Mouse (Mus musculus) lung, postnatal 0 days (tissue): ENCODE results near the gene Spock1.

Source experiments
- CTCF ChIP-seq: IDR thresholded peaks from 2 replicates; pipeline ENCODE4 v1.5.1; 2016; ENCODE audit warnings: antibody characterized with exemption, mild to moderate bottlenecking
- EP300 ChIP-seq: IDR thresholded peaks from 2 replicates; pipeline ENCODE4 v1.6.1; 2016; ENCODE audit warnings: antibody characterized with exemption, mild to moderate bottlenecking, control low read depth

DNA sequence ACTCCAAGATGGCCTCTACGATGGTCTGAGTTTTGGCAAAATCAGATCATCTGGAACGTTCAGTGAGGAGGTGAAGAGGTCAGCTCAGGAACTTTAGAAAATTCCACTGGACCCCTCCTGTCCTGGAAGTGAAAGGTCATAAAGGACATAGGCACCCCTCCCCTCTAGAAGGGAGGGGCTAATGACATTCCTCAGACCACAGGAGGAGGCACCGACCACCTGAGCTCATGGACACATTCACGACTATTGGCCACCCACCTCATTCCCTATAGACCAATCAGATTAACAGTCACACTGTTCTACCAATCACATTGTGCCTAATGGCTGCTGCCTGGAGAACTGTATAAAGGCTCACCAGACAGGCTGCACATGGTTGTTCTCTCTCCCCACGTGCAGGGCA, 384.8 kb downstream of the Spock1 start:
- no peak for TF ChIP-seq CTCF
- no peak for TF ChIP-seq EP300
